Mouse (Mus musculus) limb, embryonic 14.5 days (tissue): ENCODE measurements around the gene Syngr4. TPM values are rescaled to one million over a fixed set of nuclear protein-coding genes. Genes with fewer than 3 reads are reported as not detected.
"Not testable (repeated sequence)": the region's sequence is repeated elsewhere in the genome, so short reads cannot be mapped to it uniquely, and the experiment has no call there.

ENCODE experiments used
- ATAC-seq: fragments of 200-750 bp; cut with Nextera tagmentation; 2 replicates; pipeline ENCODE4 v1.8.0; 2017; ENCODE audit warnings: low read depth, moderate number of reproducible peaks, moderate TSS enrichment; ENCODE audit not compliant: low FRiP score
- DNase-seq: peaks from one replicate; pipeline ENCODE4 v3.0.0-alpha.2; 2015; ENCODE audit warnings: low spot score
- H3K27ac ChIP-seq: fragments of 300-500 bp; sonication (generic); replicated peaks from 2 replicates; pipeline ENCODE4 v1.5.1; 2014; ENCODE audit warnings: low read depth, mild to moderate bottlenecking, low read length, moderate library complexity, mixed read lengths
- H3K27me3 ChIP-seq: fragments of 300-500 bp; sonication (generic); 2 replicates; pipeline ENCODE4 v1.6.1; 2014; ENCODE audit warnings: low read length, mixed read lengths; ENCODE audit not compliant: control insufficient read depth, insufficient read depth
- H3K36me3 ChIP-seq: fragments of 300-500 bp; sonication (generic); 2 replicates; pipeline ENCODE4 v1.6.1; 2014; ENCODE audit warnings: mild to moderate bottlenecking, low read length, moderate library complexity, mixed read lengths; ENCODE audit not compliant: control insufficient read depth, insufficient read depth
- H3K4me1 ChIP-seq: fragments of 300-500 bp; sonication (generic); 2 replicates; pipeline ENCODE4 v1.6.1; 2014; ENCODE audit warnings: antibody characterized with exemption, low read length, mixed read lengths; ENCODE audit not compliant: control insufficient read depth, insufficient read depth
- H3K4me2 ChIP-seq: fragments of 300-500 bp; sonication (generic); replicated peaks from 2 replicates; pipeline ENCODE4 v1.6.1; 2014; ENCODE audit warnings: low read depth, mild to moderate bottlenecking, low read length, moderate library complexity; ENCODE audit not compliant: severe bottlenecking
- H3K4me3 ChIP-seq: fragments of 300-500 bp; sonication (generic); replicated peaks from 2 replicates; pipeline ENCODE4 v1.5.1; 2014; ENCODE audit warnings: low read length
- H3K9ac ChIP-seq: fragments of 300-500 bp; sonication (generic); 2 replicates; pipeline ENCODE4 v1.6.1; 2014; ENCODE audit warnings: mild to moderate bottlenecking, low read depth, low read length, moderate library complexity; ENCODE audit not compliant: severe bottlenecking
- H3K9me3 ChIP-seq: fragments of 300-500 bp; sonication (generic); 2 replicates; pipeline ENCODE4 v1.6.1; 2016; ENCODE audit warnings: low read length; ENCODE audit not compliant: control insufficient read depth
- POLR2A ChIP-seq: fragments of 200-500 bp; IDR thresholded peaks from 2 replicates; pipeline ENCODE4 v1.8.0; 2012; ENCODE audit warnings: inconsistent platforms, mild to moderate bottlenecking, moderate library complexity, borderline replicate concordance; ENCODE audit not compliant: insufficient read depth, insufficient read length; ENCODE audit errors: extremely low read depth
- WGBS: fragments of 180-500 bp; shearing (Covaris S2); extraction: QIAGEN DNeasy Blood & Tissue Kit; methylation state at CpG from one replicate; pipeline ENCODE4 v1.1.7; 2014; 5-methylcytosine and 5-hydroxymethylcytosine counted together
- polyA plus RNA-seq, 2 experiments: library from polyadenylated mRNA; depleted of rRNA in 1 of 2; stranded (reverse) in 1 of 2; unstranded in 1 of 2; fragments of >200 nt; fragmentation: Nextera tagmentation in 1 of 2; extraction: Ambion mirVana in 1 of 2; gene quantifications; 2 replicates each; pipeline versions ENCODE4 v1.2.1 to v1.2.3; 2012 to 2014

Syngr4 gene
- polyA plus RNA-seq (2012; rRNA removed) (0.49 and 0.83 TPM in 2 replicates), polyA plus RNA-seq (2014; fragmentation: Nextera tagmentation; extraction: Ambion mirVana) (0.53 and 0.99 TPM in 2 replicates)

DNA sequence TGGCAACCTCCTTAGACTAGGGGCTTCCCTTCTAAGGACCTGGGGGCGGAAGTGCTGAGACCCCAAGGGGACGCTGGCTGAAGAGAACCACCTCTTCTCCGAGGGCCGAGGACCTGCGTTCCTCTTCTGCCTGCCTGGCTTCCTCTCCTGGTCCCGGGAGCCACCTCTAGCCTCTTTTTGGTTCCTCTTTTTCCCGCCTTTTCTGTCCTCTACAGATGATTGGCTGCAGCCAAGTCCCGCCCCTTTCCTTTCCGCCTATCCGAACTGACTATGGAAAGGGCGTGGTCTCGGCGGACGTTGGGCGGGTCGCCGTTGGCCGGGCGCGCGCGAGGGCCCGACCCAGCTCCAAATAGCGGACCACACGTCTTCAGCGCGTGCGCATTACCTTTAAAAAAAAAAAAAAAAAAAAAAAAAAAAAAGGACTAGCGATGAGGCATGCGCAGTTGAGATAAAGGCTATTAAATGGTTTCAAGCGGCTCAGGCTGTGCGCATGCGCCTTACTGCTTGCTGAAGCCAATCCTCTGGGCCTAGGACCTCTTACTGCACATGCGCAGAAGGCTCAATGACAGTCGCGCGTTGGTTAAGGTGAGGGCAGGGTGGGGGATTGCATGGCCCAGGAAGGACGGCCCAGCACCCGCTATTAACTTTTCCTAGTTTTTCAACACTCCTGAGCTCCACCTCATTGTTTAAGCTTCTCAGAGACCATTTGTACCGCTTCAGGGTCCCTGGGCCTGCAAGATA, at the start of gene Syngr4, which contains the start of gene Tmem143:
Syngr4 (minus strand) TSS at position 198 of the 741 bp plus-strand sequence.
Tmem143 (plus strand) TSS at position 425 of the 741 bp plus-strand sequence.
- H3K27me3 ChIP-seq = no peaks in the 10 kb centered on the region
- ATAC-seq = peak; percentile 97
- peak within 1 kb of the TSS; percentile 59 for H3K9ac ChIP-seq
- H3K4me1 ChIP-seq = peaks cover 6% of the 10 kb centered on the region; the same call in 1 of the 2 replicates
- 1% methylated on average over 40 of the region's 40 CpGs for WGBS
- H3K36me3 ChIP-seq = no peaks in the 10 kb centered on the region
- peak; percentile 100 for DNase-seq
- peak within 1 kb of the TSS; percentile 54 for H3K4me3 ChIP-seq
- peak; percentile 75; the same call in 1 of the 2 replicates for TF ChIP-seq POLR2A
- peak within 1 kb of the TSS; percentile 53 for H3K27ac ChIP-seq
- no peaks in the 10 kb centered on the region for H3K9me3 ChIP-seq
- peak within 1 kb of the TSS; percentile 89 for H3K4me2 ChIP-seq

GRCm38 (mm10) chr7:45943280-45943679, 46.8 kb upstream of the Syngr4 start:
- H3K4me1 ChIP-seq, H3K27ac ChIP-seq, H3K27me3 ChIP-seq, ATAC-seq, H3K9me3 ChIP-seq, DNase-seq, H3K4me2 ChIP-seq, H3K36me3 ChIP-seq, H3K4me3 ChIP-seq, H3K9ac ChIP-seq: not testable (repeated sequence)
- 89% methylated on average over 1 of the region's 1 CpGs for WGBS

- ATAC-seq (no peak), DNase-seq (no peak)
- Histone ChIP-seq H3K36me3 (no peaks in the 10 kb centered on the region), H3K9me3 (no peaks in the 10 kb centered on the region), H3K4me2 (no peak overlapping the region), H3K9ac (no peak overlapping the region), H3K27ac (no peak overlapping the region), H3K4me1 (no peaks in the 10 kb centered on the region), H3K27me3 (no peaks in the 10 kb centered on the region), H3K4me3 (no peak overlapping the region)
- TF ChIP-seq POLR2A = no peak
- 84% methylated on average over 9 of the region's 9 CpGs for WGBS
Measured at GRCm38 (mm10) chr7:45941986-45942385, 45.5 kb upstream of the Syngr4 start.

GRCm38 (mm10) chr7:45939836-45940235, 43.3 kb upstream of the Syngr4 start:
- Histone ChIP-seq H3K27ac (no peak overlapping the region), H3K4me3 (no peak overlapping the region), H3K36me3 (no peaks in the 10 kb centered on the region), H3K27me3 (no peaks in the 10 kb centered on the region), H3K9me3 (no peaks in the 10 kb centered on the region), H3K9ac (no peak overlapping the region), H3K4me1 (no peaks in the 10 kb centered on the region), H3K4me2 (no peak overlapping the region)
- DNase-seq = no peak
- WGBS = 61% methylated on average over 2 of the region's 2 CpGs
- no peak for ATAC-seq
- TF ChIP-seq POLR2A = no peak

- Histone ChIP-seq H3K4me1 (no peaks in the 10 kb centered on the region), H3K9me3 (no peaks in the 10 kb centered on the region), H3K9ac (no peak overlapping the region), H3K4me2 (no peak overlapping the region), H3K36me3 (no peaks in the 10 kb centered on the region), H3K27ac (no peak overlapping the region), H3K27me3 (no peaks in the 10 kb centered on the region), H3K4me3 (no peak overlapping the region)
- ATAC-seq (peak; percentile 63; the same call in 1 of the 2 replicates), DNase-seq (peak; percentile 68)
- no peak for TF ChIP-seq POLR2A
- WGBS = 30% methylated on average over 7 of the region's 7 CpGs
Measured at GRCm38 (mm10) chr7:45935114-45935513, 38.6 kb upstream of the Syngr4 start.

DNA sequence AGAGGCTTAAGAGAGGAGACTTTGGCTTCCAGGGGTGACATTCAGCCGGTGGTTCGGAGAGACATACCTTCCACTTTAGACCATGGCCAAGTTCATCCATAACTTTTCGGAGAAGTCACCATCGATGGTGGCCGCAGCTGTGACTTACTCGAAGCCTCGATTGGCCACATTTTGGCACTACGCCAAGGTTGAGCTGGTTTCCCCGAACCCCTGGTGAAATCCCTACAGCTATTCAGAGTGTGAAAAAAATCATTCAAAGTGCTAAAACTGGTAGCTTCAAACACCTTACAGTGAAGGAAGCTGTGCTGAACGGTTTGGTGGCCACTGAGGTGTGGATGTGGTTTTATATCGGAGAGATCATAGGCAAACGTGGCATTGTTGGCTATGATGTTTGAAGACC, 37.3 kb upstream of the Syngr4 start:
- not testable (repeated sequence) for DNase-seq, ATAC-seq

More for the DNA sequence above, 37.3 kb upstream of the Syngr4 start:
- not testable (repeated sequence) for H3K36me3 ChIP-seq, H3K4me3 ChIP-seq, H3K4me2 ChIP-seq, H3K4me1 ChIP-seq, H3K27ac ChIP-seq, H3K9me3 ChIP-seq, H3K9ac ChIP-seq, H3K27me3 ChIP-seq
- WGBS = 87% methylated on average over 12 of the region's 12 CpGs
